Mouse (Mus musculus): ENCODE results near the gene Matk. TPM values are rescaled to one million over a fixed set of nuclear protein-coding genes. Genes with fewer than 3 reads are reported as not detected.

Matk gene
- polyA plus RNA-seq, 1 experiment from 2014 or later: 1.9 TPM

DNA sequence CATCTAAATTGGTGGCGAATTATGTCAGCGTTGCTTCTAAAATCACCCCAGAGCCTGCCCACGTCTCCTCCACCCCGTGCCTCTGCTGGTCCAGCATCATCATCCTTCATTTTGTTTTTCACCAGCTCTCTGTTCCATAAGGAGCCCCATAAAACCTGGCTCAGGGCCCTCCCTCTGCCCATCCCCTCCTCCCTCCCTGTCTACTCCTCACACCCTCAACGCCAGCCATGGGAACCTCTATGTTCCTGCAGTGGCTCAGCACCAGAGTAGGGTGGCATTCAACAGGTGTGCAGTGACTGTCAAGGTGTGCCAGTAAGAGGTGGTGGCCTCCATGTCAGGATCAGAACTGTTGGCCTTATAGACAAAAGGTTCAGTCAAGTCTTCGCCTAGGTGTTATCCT, 42.5 kb downstream of the Matk start:
- 74% methylated on average over 6 of the region's 6 CpGs for WGBS (ENCODE audit: insufficient replicate concordance)
- H3K4me3 ChIP-seq (replicated peaks): no peak overlapping the region
- ATAC-seq (ENCODE audit: insufficient read depth): no peak
- peaks cover 96% of the 10 kb centered on the region for H3K4me1 ChIP-seq (replicated peaks)
- H3K27ac ChIP-seq (replicated peaks): no peak overlapping the region
- peaks cover 9% of the 10 kb centered on the region; the same call in 1 of the 2 replicates for H3K27me3 ChIP-seq
- H3K9me3 ChIP-seq (replicated peaks): no peaks in the 10 kb centered on the region
- H3K9ac ChIP-seq: no peak overlapping the region
- H3K4me2 ChIP-seq: peak overlapping the region; percentile 95; the same call in 1 of the 2 replicates
- H3K36me3 ChIP-seq (replicated peaks): 0 out of 2 replicates have a peak, but pooled peaks cover 6% of the 10 kb centered on the region

GRCm38 (mm10) chr10:81297246-81297645, 44.5 kb downstream of the Matk start:
- H3K27ac ChIP-seq (replicated peaks): peak overlapping the region; percentile 86
- H3K4me2 ChIP-seq: peak overlapping the region; percentile 27
- H3K36me3 ChIP-seq (replicated peaks): 0 out of 2 replicates have a peak, but pooled peaks cover 6% of the 10 kb centered on the region
- no peak overlapping the region for H3K4me3 ChIP-seq (replicated peaks)
- H3K27me3 ChIP-seq: no peaks in the 10 kb centered on the region
- 63% methylated on average over 6 of the region's 6 CpGs for WGBS (ENCODE audit: insufficient replicate concordance)
- peaks cover 97% of the 10 kb centered on the region for H3K4me1 ChIP-seq (replicated peaks)
- H3K9ac ChIP-seq: peak overlapping the region; percentile 6; the same call in 1 of the 2 replicates
- H3K9me3 ChIP-seq (replicated peaks): no peaks in the 10 kb centered on the region
- no peak for ATAC-seq (ENCODE audit: insufficient read depth)

GRCm38 (mm10) chr10:81297845-81298244, 45.1 kb downstream of the Matk start:
- peak overlapping the region; percentile 86 for H3K27ac ChIP-seq (replicated peaks)
- peak; percentile 7; the same call in 1 of the 2 replicates for ATAC-seq (ENCODE audit: insufficient read depth)
- H3K27me3 ChIP-seq: no peaks in the 10 kb centered on the region
- no peak overlapping the region for H3K4me3 ChIP-seq (replicated peaks)
- peak overlapping the region; percentile 27 for H3K4me2 ChIP-seq
- 23% methylated on average over 10 of the region's 10 CpGs for WGBS (ENCODE audit: insufficient replicate concordance)
- peaks cover 99% of the 10 kb centered on the region for H3K4me1 ChIP-seq (replicated peaks)
- 0 out of 2 replicates have a peak, but pooled peaks cover 6% of the 10 kb centered on the region for H3K36me3 ChIP-seq (replicated peaks)
- no peaks in the 10 kb centered on the region for H3K9me3 ChIP-seq (replicated peaks)
- peak overlapping the region; percentile 6; the same call in 1 of the 2 replicates for H3K9ac ChIP-seq

GRCm38 (mm10) chr10:81298369-81299100, 45.8 kb downstream of the Matk start:
- H3K9ac ChIP-seq: no peak overlapping the region
- no peak for ATAC-seq (ENCODE audit: insufficient read depth)

DNA sequence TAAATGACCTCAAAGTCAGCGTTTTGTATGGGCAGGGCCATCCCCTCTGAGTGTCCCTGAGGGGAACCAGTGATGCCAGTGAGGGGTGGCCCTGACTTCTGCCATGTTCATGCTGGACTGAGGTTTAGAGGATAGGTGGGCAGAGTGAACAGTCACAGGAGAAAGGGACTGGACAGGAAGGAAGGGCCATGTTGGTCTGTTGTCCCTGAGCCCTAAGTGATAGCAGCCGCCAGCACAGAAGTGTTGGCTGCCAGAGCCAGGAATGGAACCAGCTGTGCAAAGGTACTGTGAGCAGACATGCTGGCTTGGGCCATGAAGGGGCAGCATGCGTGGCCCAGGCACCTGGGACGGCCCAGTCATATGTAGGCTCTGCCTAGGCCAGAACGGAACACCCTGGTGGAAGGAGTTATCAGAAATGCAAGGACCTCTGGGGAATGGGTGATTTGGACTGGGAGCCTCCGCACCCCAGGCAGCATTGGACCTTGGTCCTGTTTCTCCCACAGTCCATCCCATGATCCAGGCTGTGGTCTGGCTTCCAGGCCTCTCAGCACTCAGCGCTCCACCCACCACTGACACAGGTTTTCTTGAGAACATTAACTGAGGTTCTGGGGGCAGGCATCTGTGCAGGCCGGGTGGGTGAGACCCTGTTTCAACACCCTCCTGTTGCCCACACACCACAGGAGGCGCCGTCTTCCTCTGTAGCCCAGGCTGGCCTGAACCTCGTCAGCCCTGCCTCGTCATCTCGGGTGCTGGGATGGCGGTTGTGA, 47.0 kb downstream of the Matk start:
- Histone ChIP-seq H3K27me3 (no peaks in the 10 kb centered on the region), H3K9ac (no peak overlapping the region), H3K4me2 (peak overlapping the region; percentile 27), H3K9me3 (replicated peaks) (no peaks in the 10 kb centered on the region), H3K36me3 (replicated peaks) (0 out of 2 replicates have a peak, but pooled peaks cover 6% of the 10 kb centered on the region), H3K27ac (replicated peaks) (peak overlapping the region; percentile 86), H3K4me1 (replicated peaks) (peaks cover 100% of the 10 kb centered on the region), H3K4me3 (replicated peaks) (no peak overlapping the region)
- 61% methylated on average over 14 of the region's 14 CpGs for WGBS (ENCODE audit: insufficient replicate concordance)
- ATAC-seq (ENCODE audit: insufficient read depth): no peak; the same call in 1 of the 2 replicates

More at GRCm38 (mm10) chr10:81298369-81299100, 45.8 kb downstream of the Matk start:
- Histone ChIP-seq H3K27me3 (no peaks in the 10 kb centered on the region), H3K9me3 (replicated peaks) (no peaks in the 10 kb centered on the region), H3K36me3 (replicated peaks) (0 out of 2 replicates have a peak, but pooled peaks cover 6% of the 10 kb centered on the region), H3K27ac (replicated peaks) (peak overlapping the region; percentile 86), H3K4me1 (replicated peaks) (peaks cover 100% of the 10 kb centered on the region), H3K4me3 (replicated peaks) (no peak overlapping the region), H3K4me2 (peak overlapping the region; percentile 27; the same call in 1 of the 2 replicates)
- 61% methylated on average over 17 of the region's 17 CpGs for WGBS (ENCODE audit: insufficient replicate concordance)

GRCm38 (mm10) chr10:81300352-81300907, 47.7 kb downstream of the Matk start:
- Histone ChIP-seq H3K9me3 (replicated peaks) (no peaks in the 10 kb centered on the region), H3K4me3 (replicated peaks) (no peak overlapping the region), H3K36me3 (replicated peaks) (0 out of 2 replicates have a peak, but pooled peaks cover 4% of the 10 kb centered on the region), H3K4me2 (peak overlapping the region; percentile 27), H3K27me3 (no peaks in the 10 kb centered on the region), H3K4me1 (replicated peaks) (peaks cover 97% of the 10 kb centered on the region), H3K9ac (no peak overlapping the region), H3K27ac (replicated peaks) (peak overlapping the region; percentile 86)
- ATAC-seq (ENCODE audit: insufficient read depth): peak; percentile 36
- WGBS (ENCODE audit: insufficient replicate concordance): 77% methylated on average over 9 of the region's 9 CpGs

DNA sequence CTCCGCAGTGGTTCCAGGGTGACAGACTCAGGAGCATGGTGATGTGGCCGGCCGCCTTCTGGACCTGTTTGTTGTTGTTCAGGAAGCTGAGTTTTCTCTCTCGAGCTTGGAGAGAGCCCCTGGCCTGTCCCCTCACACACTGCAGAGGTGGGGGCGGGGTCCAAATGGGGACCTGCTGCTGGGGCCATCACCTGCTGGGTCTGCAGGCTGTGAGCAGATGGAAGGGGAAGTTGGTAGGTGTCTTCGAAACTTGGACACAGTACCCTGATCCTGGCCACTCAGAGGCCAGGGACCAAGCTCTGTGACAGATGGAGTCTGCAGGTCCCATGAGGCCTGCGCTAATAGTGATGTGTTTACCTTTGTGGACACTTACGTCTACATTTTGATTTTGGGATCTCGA, 48.6 kb downstream of the Matk start:
- H3K9ac ChIP-seq: no peak overlapping the region
- H3K27me3 ChIP-seq: no peaks in the 10 kb centered on the region
- ATAC-seq (ENCODE audit: insufficient read depth): no peak
- 0 out of 2 replicates have a peak overlapping the region, but pooled peaks have one; percentile 86 for H3K27ac ChIP-seq (replicated peaks)
- 63% methylated on average over 9 of the region's 9 CpGs for WGBS (ENCODE audit: insufficient replicate concordance)
- no peak overlapping the region for H3K4me2 ChIP-seq
- H3K4me3 ChIP-seq (replicated peaks): no peak overlapping the region
- peaks cover 8% of the 10 kb centered on the region for H3K36me3 ChIP-seq (replicated peaks)
- H3K4me1 ChIP-seq (replicated peaks): peaks cover 88% of the 10 kb centered on the region
- H3K9me3 ChIP-seq (replicated peaks): no peaks in the 10 kb centered on the region

- 0 out of 2 replicates have a peak overlapping the region, but pooled peaks have one; percentile 10 for H3K4me3 ChIP-seq (replicated peaks)
- no peaks in the 10 kb centered on the region for H3K9me3 ChIP-seq (replicated peaks)
- 62% methylated on average over 4 of the region's 4 CpGs for WGBS (ENCODE audit: insufficient replicate concordance)
- 0 out of 2 replicates have a peak overlapping the region, but pooled peaks have one; percentile 31 for H3K27ac ChIP-seq (replicated peaks)
- ATAC-seq (ENCODE audit: insufficient read depth): no peak
- H3K27me3 ChIP-seq: no peaks in the 10 kb centered on the region
- peak overlapping the region; percentile 43 for H3K4me2 ChIP-seq
- peaks cover 79% of the 10 kb centered on the region for H3K4me1 ChIP-seq (replicated peaks)
- H3K36me3 ChIP-seq (replicated peaks): peaks cover 18% of the 10 kb centered on the region
- H3K9ac ChIP-seq: peak overlapping the region; percentile 13
Measured at GRCm38 (mm10) chr10:81302288-81302687, 49.6 kb downstream of the Matk start.

DNA sequence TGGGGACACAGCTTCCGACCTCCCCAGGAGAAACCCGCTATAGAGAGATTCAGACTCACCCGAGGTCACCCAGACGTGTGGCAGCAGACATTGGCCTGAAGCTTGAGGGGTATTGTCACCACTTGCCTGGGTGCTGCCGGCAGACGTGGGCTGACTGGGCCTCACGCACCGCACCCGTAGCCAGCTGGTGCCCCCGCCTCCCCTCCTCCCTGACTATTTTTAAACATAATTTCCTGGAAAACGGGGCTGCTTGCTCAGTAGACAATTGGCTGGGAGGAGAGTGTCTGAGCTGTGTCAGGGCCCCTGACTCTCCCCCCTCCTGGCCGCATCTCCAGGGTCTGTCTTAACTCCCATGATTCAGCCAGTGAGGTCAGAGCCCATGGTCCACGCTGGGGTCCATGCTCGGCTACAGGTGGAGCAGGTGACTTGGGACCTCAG, 50.1 kb downstream of the Matk start:
- H3K4me2 ChIP-seq: peak overlapping the region; percentile 43
- H3K4me3 ChIP-seq (replicated peaks): 0 out of 2 replicates have a peak overlapping the region, but pooled peaks have one; percentile 10
- H3K9me3 ChIP-seq (replicated peaks): no peaks in the 10 kb centered on the region
- 0 out of 2 replicates have a peak, but pooled peaks have one; percentile 3 for ATAC-seq (ENCODE audit: insufficient read depth)
- peak overlapping the region; percentile 56 for H3K27ac ChIP-seq (replicated peaks)
- WGBS (ENCODE audit: insufficient replicate concordance): 13% methylated on average over 14 of the region's 14 CpGs
- H3K36me3 ChIP-seq (replicated peaks): peaks cover 23% of the 10 kb centered on the region
- no peaks in the 10 kb centered on the region for H3K27me3 ChIP-seq
- peak overlapping the region; percentile 13 for H3K9ac ChIP-seq
- peaks cover 73% of the 10 kb centered on the region for H3K4me1 ChIP-seq (replicated peaks)

DNA sequence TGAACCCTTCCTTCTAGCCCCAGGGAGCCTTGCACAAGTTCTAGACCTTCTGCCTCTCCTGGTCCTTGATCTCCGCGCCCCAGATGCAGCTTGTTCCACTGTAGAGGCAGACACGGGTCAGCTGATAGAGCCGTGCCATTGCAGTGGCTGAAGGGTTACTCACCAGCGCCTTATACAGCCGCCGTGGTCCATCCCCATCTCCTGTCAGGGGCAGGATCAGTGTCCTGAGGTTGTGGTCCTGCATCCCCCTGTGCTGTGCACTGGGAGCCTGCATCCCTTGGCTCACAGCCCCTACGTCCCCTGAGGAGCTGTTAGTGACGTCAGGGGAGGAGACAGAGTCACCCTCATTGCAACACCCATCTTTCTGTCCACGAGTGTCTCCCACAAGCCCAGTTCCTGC, 50.5 kb downstream of the Matk start:
- H3K27ac ChIP-seq (replicated peaks): peak overlapping the region; percentile 56
- 31% methylated on average over 10 of the region's 10 CpGs for WGBS (ENCODE audit: insufficient replicate concordance)

More for the DNA sequence above, 50.5 kb downstream of the Matk start:
- no peaks in the 10 kb centered on the region for H3K27me3 ChIP-seq
- no peak for ATAC-seq (ENCODE audit: insufficient read depth)
- peaks cover 27% of the 10 kb centered on the region for H3K36me3 ChIP-seq (replicated peaks)
- no peak overlapping the region for H3K4me3 ChIP-seq (replicated peaks)
- peak overlapping the region; percentile 43 for H3K4me2 ChIP-seq
- no peaks in the 10 kb centered on the region for H3K9me3 ChIP-seq (replicated peaks)
- H3K4me1 ChIP-seq (replicated peaks): peaks cover 69% of the 10 kb centered on the region
- H3K9ac ChIP-seq: 0 out of 2 replicates have a peak overlapping the region, but pooled peaks have one; percentile 13

Measured in liver, embryonic 15.5 days (tissue).